Mouse (Mus musculus): ENCODE results near the gene Trim14. TPM values are rescaled to one million over a fixed set of nuclear protein-coding genes. Genes with fewer than 3 reads are reported as not detected.
A peak's percentile ranks its signal among the peaks of the same experiment; 100 is the strongest.

Trim14 gene
- polyA plus RNA-seq, 1 experiment from 2014 or later: 1.6 TPM

DNA sequence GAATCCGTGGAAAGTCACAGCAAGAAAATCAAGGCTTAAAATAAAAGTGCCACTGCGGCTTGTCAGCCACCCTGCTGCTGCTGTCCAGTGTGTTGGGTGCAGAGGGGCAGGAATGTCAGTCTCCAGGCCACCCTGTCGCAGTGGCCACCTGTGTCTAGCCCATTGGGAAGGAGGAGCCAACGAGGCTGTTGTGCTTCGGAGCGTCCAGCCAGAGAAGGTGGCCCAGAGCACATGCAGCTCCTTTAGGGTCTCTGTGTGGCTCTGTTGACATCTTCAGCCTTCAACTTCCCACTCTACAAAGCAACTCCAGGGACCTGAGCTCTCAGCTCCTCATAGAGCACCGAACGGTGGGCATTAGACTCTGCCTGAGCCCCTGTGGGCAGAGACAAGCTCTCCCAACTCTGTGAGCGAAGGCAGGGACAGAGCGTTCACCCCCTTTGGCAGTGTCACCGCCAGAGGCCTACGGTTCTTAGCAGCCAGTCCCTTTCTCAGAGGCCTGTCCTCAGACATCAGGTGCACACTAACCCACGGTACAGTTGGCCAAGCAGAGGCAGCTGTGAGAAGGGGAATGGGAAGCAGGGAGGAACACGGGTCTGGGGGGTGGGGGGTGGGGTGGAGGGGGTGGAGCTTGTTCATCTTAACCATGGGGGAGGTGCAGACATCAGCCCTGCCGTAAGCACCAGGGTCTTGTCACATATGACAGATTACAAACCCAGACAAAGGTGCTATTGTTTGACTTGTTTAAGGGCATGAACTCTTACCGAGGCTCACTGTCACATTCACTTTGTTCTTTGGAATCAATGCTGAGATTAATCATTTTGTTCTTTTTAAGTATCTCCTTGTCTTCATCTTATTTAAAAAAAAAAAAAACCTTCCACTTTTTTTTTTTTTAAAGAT, 33.1 kb downstream of the Trim14 start:
- Histone ChIP-seq H3K4me3 (ENCODE audit: low read depth, low read length) (no peak overlapping the region), H3K9ac (ENCODE audit: low read length) (no peak overlapping the region), H3K4me2 (ENCODE audit: low read length) (no peak overlapping the region), H3K9me3 (replicated peaks; ENCODE audit: control insufficient read depth, low read length) (no peaks in the 10 kb centered on the region), H3K27me3 (replicated peaks; ENCODE audit: control insufficient read depth, insufficient read depth, low read length) (no peaks in the 10 kb centered on the region), H3K27ac (ENCODE audit: low read depth, low read length) (no peak overlapping the region), H3K36me3 (ENCODE audit: control insufficient read depth, insufficient read depth, low read length) (peaks cover 38% of the 10 kb centered on the region), H3K4me1 (ENCODE audit: control insufficient read depth, insufficient read depth, low read length) (no peaks in the 10 kb centered on the region)
- 75% methylated on average over 16 of the region's 16 CpGs for WGBS
- no peak for ATAC-seq
- DNase-seq (ENCODE audit: low spot score): no peak

GRCm38 (mm10) chr4:46498976-46499375, 37.0 kb downstream of the Trim14 start:
- H3K4me3 ChIP-seq (ENCODE audit: low read depth, low read length): no peak overlapping the region

GRCm38 (mm10) chr4:46498511-46498910, 37.4 kb downstream of the Trim14 start:
- WGBS: 70% methylated on average over 3 of the region's 3 CpGs
- Histone ChIP-seq H3K4me1 (ENCODE audit: control insufficient read depth, insufficient read depth, low read length) (no peaks in the 10 kb centered on the region), H3K27ac (ENCODE audit: low read depth, low read length) (no peak overlapping the region), H3K27me3 (replicated peaks; ENCODE audit: control insufficient read depth, insufficient read depth, low read length) (no peaks in the 10 kb centered on the region), H3K9me3 (replicated peaks; ENCODE audit: control insufficient read depth, low read length) (no peaks in the 10 kb centered on the region), H3K4me3 (ENCODE audit: low read depth, low read length) (no peak overlapping the region), H3K36me3 (ENCODE audit: control insufficient read depth, insufficient read depth, low read length) (peaks cover 66% of the 10 kb centered on the region), H3K4me2 (ENCODE audit: low read length) (no peak overlapping the region), H3K9ac (ENCODE audit: low read length) (no peak overlapping the region)
- no peak for DNase-seq (ENCODE audit: low spot score)
- no peak for ATAC-seq

More at GRCm38 (mm10) chr4:46498976-46499375, 37.0 kb downstream of the Trim14 start:
- Histone ChIP-seq H3K36me3 (ENCODE audit: control insufficient read depth, insufficient read depth, low read length) (peaks cover 66% of the 10 kb centered on the region), H3K27ac (ENCODE audit: low read depth, low read length) (no peak overlapping the region), H3K27me3 (replicated peaks; ENCODE audit: control insufficient read depth, insufficient read depth, low read length) (no peaks in the 10 kb centered on the region), H3K9me3 (replicated peaks; ENCODE audit: control insufficient read depth, low read length) (no peaks in the 10 kb centered on the region), H3K4me2 (ENCODE audit: low read length) (no peak overlapping the region), H3K4me1 (ENCODE audit: control insufficient read depth, insufficient read depth, low read length) (no peaks in the 10 kb centered on the region), H3K9ac (ENCODE audit: low read length) (no peak overlapping the region)
- ATAC-seq: no peak
- DNase-seq (ENCODE audit: low spot score): peak; percentile 56
- 12% methylated on average over 4 of the region's 4 CpGs for WGBS

- no peak overlapping the region for H3K9ac ChIP-seq (ENCODE audit: low read length)
- no peaks in the 10 kb centered on the region for H3K27me3 ChIP-seq (replicated peaks; ENCODE audit: control insufficient read depth, insufficient read depth, low read length)
- H3K36me3 ChIP-seq (ENCODE audit: control insufficient read depth, insufficient read depth, low read length): peaks cover 70% of the 10 kb centered on the region
- H3K4me3 ChIP-seq (ENCODE audit: low read depth, low read length): no peak overlapping the region
- no peaks in the 10 kb centered on the region for H3K4me1 ChIP-seq (ENCODE audit: control insufficient read depth, insufficient read depth, low read length)
- DNase-seq (ENCODE audit: low spot score) (peak; percentile 64), ATAC-seq (no peak)
- H3K9me3 ChIP-seq (replicated peaks; ENCODE audit: control insufficient read depth, low read length): no peaks in the 10 kb centered on the region
- H3K27ac ChIP-seq (ENCODE audit: low read depth, low read length): no peak overlapping the region
- H3K4me2 ChIP-seq (ENCODE audit: low read length): no peak overlapping the region
- 42% methylated on average over 4 of the region's 4 CpGs for WGBS
These were observed 38.6 kb downstream of the Trim14 start for GRCm38 (mm10) chr4:46497286-46497892.

DNA sequence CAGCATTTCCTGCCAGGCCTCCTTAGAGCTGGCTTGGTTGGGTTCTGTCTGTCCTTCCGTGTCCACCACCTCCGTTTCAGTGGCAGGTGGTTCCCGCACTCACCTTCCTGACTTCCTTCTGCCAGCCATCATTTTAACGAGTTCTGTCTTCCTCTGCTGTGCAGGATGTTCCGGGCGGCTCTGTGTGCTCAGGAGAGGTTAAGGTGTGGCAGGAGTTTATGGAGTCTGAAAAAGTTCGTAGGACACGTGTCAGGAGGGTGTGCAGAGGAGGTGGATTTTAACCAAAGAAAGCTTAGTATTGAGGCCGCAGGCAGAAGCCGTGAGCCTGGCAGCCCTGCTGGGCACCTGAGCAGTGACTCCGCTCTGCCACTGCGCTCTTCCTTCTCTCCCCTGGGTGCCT, 40.4 kb downstream of the Trim14 start:
- no peaks in the 10 kb centered on the region for H3K9me3 ChIP-seq (replicated peaks; ENCODE audit: control insufficient read depth, low read length)
- H3K9ac ChIP-seq (ENCODE audit: low read length): no peak overlapping the region
- no peak overlapping the region for H3K4me2 ChIP-seq (ENCODE audit: low read length)
- no peaks in the 10 kb centered on the region for H3K27me3 ChIP-seq (replicated peaks; ENCODE audit: control insufficient read depth, insufficient read depth, low read length)
- no peak overlapping the region for H3K27ac ChIP-seq (ENCODE audit: low read depth, low read length)
- ATAC-seq: no peak
- WGBS: 91% methylated on average over 12 of the region's 12 CpGs
- no peak overlapping the region for H3K4me3 ChIP-seq (ENCODE audit: low read depth, low read length)
- DNase-seq (ENCODE audit: low spot score): no peak
- H3K36me3 ChIP-seq (ENCODE audit: control insufficient read depth, insufficient read depth, low read length): peaks cover 55% of the 10 kb centered on the region
- H3K4me1 ChIP-seq (ENCODE audit: control insufficient read depth, insufficient read depth, low read length): no peaks in the 10 kb centered on the region

- Histone ChIP-seq H3K9me3 (replicated peaks; ENCODE audit: control insufficient read depth, low read length) (no peaks in the 10 kb centered on the region), H3K4me2 (ENCODE audit: low read length) (no peak overlapping the region), H3K27ac (ENCODE audit: low read depth, low read length) (no peak overlapping the region), H3K9ac (ENCODE audit: low read length) (no peak overlapping the region), H3K4me1 (ENCODE audit: control insufficient read depth, insufficient read depth, low read length) (peaks cover 4% of the 10 kb centered on the region; the same call in 1 of the 2 replicates), H3K4me3 (ENCODE audit: low read depth, low read length) (no peak overlapping the region), H3K36me3 (ENCODE audit: control insufficient read depth, insufficient read depth, low read length) (peaks cover 43% of the 10 kb centered on the region), H3K27me3 (replicated peaks; ENCODE audit: control insufficient read depth, insufficient read depth, low read length) (no peaks in the 10 kb centered on the region)
- ATAC-seq (no peak), DNase-seq (ENCODE audit: low spot score) (no peak)
- 96% methylated on average over 6 of the region's 6 CpGs for WGBS
These were observed 42.9 kb downstream of the Trim14 start for GRCm38 (mm10) chr4:46493071-46493470.

DNA sequence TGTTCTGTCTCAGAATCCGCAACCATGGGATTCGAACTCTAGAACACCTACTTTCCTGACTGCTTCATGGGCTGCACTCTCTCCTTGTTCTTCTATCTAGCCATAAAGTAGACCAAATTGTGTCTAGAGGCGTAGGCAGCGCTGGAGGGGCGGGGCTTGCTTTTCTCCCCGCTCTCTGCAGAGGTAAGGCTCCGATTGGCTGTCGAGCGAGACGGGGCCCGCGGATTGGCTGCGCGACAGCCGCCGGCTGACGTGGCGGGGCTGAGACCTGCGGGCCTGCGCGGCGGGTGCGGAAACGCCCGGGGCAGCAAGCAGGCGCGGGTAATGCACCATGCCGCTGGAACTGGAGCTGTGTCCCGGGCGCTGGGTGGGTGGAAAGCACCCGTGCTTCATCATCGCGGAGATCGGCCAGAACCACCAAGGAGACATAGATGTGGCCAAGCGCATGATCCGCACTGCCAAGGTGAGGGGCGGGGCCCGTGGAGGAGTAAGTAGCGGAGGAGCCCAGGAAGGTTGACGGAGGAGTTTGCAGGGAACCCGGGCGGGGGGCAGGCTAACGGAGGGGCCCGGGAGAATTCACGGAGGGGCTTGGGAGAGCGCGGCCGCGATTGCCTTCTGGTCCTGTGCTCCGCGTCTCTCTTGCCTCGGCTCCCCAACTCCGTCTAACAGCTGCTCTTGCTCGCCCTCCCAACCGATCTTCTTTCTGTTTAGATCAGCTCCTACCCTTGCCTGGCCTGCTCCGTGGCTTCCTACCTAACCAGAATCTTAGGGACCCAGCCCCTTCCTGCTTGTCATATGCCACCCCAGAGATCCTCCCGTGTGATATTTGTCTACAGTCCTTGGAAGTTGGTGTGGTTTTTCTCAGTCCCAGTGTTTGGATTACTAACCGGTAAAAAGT, 46.7 kb downstream of the Trim14 start, which contains the start of gene Nans:
Gene Nans (plus strand): TSS at position 221 of the 898 bp plus-strand sequence.
- H3K27ac ChIP-seq (ENCODE audit: low read depth, low read length): peak within 1 kb of the TSS; percentile 68
- H3K4me1 ChIP-seq (ENCODE audit: control insufficient read depth, insufficient read depth, low read length): peaks cover 4% of the 10 kb centered on the region; the same call in 1 of the 2 replicates
- no peaks in the 10 kb centered on the region for H3K9me3 ChIP-seq (replicated peaks; ENCODE audit: control insufficient read depth, low read length)
- H3K4me3 ChIP-seq (ENCODE audit: low read depth, low read length): peak within 1 kb of the TSS; percentile 76
- under 1% methylated on average over 57 of the region's 58 CpGs for WGBS
- peak within 1 kb of the TSS; percentile 79 for H3K9ac ChIP-seq (ENCODE audit: low read length)
- DNase-seq (ENCODE audit: low spot score) (peak; percentile 98), ATAC-seq (peak; percentile 100)
- no peaks in the 10 kb centered on the region for H3K27me3 ChIP-seq (replicated peaks; ENCODE audit: control insufficient read depth, insufficient read depth, low read length)
- peaks cover 17% of the 10 kb centered on the region for H3K36me3 ChIP-seq (ENCODE audit: control insufficient read depth, insufficient read depth, low read length)
- peak within 1 kb of the TSS; percentile 81 for H3K4me2 ChIP-seq (ENCODE audit: low read length)

- H3K27ac ChIP-seq (ENCODE audit: low read depth, low read length): no peak overlapping the region
- no peak overlapping the region for H3K4me3 ChIP-seq (ENCODE audit: low read depth, low read length)
- no peaks in the 10 kb centered on the region for H3K9me3 ChIP-seq (replicated peaks; ENCODE audit: control insufficient read depth, low read length)
- ATAC-seq (no peak), DNase-seq (ENCODE audit: low spot score) (no peak)
- H3K36me3 ChIP-seq (ENCODE audit: control insufficient read depth, insufficient read depth, low read length): no peaks in the 10 kb centered on the region
- WGBS: 92% methylated on average over 5 of the region's 5 CpGs
- no peak overlapping the region for H3K4me2 ChIP-seq (ENCODE audit: low read length)
- no peaks in the 10 kb centered on the region for H3K27me3 ChIP-seq (replicated peaks; ENCODE audit: control insufficient read depth, insufficient read depth, low read length)
- H3K9ac ChIP-seq (ENCODE audit: low read length): no peak overlapping the region
- H3K4me1 ChIP-seq (ENCODE audit: control insufficient read depth, insufficient read depth, low read length): peaks cover 4% of the 10 kb centered on the region; the same call in 1 of the 2 replicates
These were observed 48.6 kb downstream of the Trim14 start for GRCm38 (mm10) chr4:46487348-46487747.
